Mouse (Mus musculus): ENCODE measurements around the gene Prickle4.
"Not testable (repeated sequence)": the region's sequence is repeated elsewhere in the genome, so short reads cannot be mapped to it uniquely, and the experiment has no call there.

Prickle4 gene

GRCm38 (mm10) chr17:47672311-47673111 is 22.0 kb downstream of the Prickle4 start:
- in situ Hi-C loops (cut with MboI; ENCODE audit: low sequenced_read_pairs), result no loop called here

GRCm38 (mm10) chr17:47671988-47672310 is 22.6 kb downstream of the Prickle4 start:
- in situ Hi-C loops (cut with MboI; ENCODE audit: low sequenced_read_pairs), result no loop called here

- in situ Hi-C loops (cut with MboI; ENCODE audit: low sequenced_read_pairs), result no loop called here
Observed at GRCm38 (mm10) chr17:47669166-47669565, 25.4 kb downstream of the Prickle4 start.

- in situ Hi-C loops (cut with MboI; ENCODE audit: low sequenced_read_pairs), result no loop called here
Observed at GRCm38 (mm10) chr17:47664474-47664873, 30.1 kb downstream of the Prickle4 start.

GRCm38 (mm10) chr17:47663009-47663713 is 31.4 kb downstream of the Prickle4 start:
- in situ Hi-C loops (cut with MboI; ENCODE audit: low sequenced_read_pairs), result no loop called here

- in situ Hi-C loops (cut with MboI; ENCODE audit: low sequenced_read_pairs), result no loop called here
Observed at GRCm38 (mm10) chr17:47658741-47659243, 35.7 kb downstream of the Prickle4 start.

GRCm38 (mm10) chr17:47657901-47658300 is 36.6 kb downstream of the Prickle4 start:
- in situ Hi-C loops (cut with MboI; ENCODE audit: low sequenced_read_pairs), result no loop called here

GRCm38 (mm10) chr17:47655697-47656096 is 38.8 kb downstream of the Prickle4 start:
- in situ Hi-C loops (cut with MboI; ENCODE audit: low sequenced_read_pairs), result no loop called here

GRCm38 (mm10) chr17:47654346-47654745 is 40.2 kb downstream of the Prickle4 start:
- in situ Hi-C loops (cut with MboI; ENCODE audit: low sequenced_read_pairs), result not testable (repeated sequence)

- in situ Hi-C loops (cut with MboI; ENCODE audit: low sequenced_read_pairs), result no loop called here
Observed at GRCm38 (mm10) chr17:47651953-47652352, 42.6 kb downstream of the Prickle4 start.

- in situ Hi-C loops (cut with MboI; ENCODE audit: low sequenced_read_pairs), result no loop called here
Observed at GRCm38 (mm10) chr17:47648966-47649365, 45.6 kb downstream of the Prickle4 start.

- in situ Hi-C loops (cut with MboI; ENCODE audit: low sequenced_read_pairs), result no loop called here
Observed at GRCm38 (mm10) chr17:47646683-47647082, 47.9 kb downstream of the Prickle4 start.

GRCm38 (mm10) chr17:47642992-47643391 is 51.5 kb downstream of the Prickle4 start:
- in situ Hi-C loops (cut with MboI; ENCODE audit: low sequenced_read_pairs), result no loop called here

Data from CH12F3 (cell line).